Mouse (Mus musculus): Measurements from ENCODE around the gene Krt6b. TPM values are rescaled to one million over a fixed set of nuclear protein-coding genes. Genes with fewer than 3 reads are reported as not detected.

The Krt6b gene
- not detected in 2 replicates for polyA plus RNA-seq (2012; ENCODE audit: insufficient read depth, low replicate concordance)

DNA sequence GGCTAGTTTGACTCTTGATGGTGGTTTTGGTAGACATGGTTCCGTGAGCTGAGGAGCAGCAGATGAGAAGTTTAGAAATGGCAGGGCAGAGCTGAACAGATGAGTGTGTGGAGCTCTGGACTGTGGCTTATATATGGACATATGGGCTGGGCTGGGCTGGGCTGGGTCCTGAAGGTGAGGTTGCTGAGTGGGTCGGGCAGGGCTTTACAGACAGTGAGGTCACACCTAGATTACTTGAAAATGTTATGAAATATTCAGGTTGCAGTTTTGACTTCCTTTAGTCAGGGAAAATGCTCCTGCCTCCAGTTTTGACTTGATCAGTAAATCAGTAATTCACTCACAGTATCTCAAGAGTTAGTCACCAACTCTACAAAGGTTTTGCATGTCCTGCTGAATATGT, at the start of gene Krt6b:
Gene Krt6b, minus strand, starts transcription at position 101 of the 400 bp plus-strand sequence.
- no peaks in the 10 kb centered on the region for H3K9me3 ChIP-seq
- no peaks in the 10 kb centered on the region for H3K36me3 ChIP-seq (replicated peaks; ENCODE audit: low read length)
- H3K4me1 ChIP-seq: no peaks in the 10 kb centered on the region
- TF ChIP-seq GATA1 (IDR thresholded peaks at IDR 0.05; ENCODE audit: borderline replicate concordance, low read length): no peak
- TF ChIP-seq FLI1 (IDR thresholded peaks at IDR 0.05; ENCODE audit: low read length): no peak
- peaks cover 6% of the 10 kb centered on the region for H3K27me3 ChIP-seq (replicated peaks)
- H3K4me3 ChIP-seq (replicated peaks): no peak within 1 kb of the TSS

DNA sequence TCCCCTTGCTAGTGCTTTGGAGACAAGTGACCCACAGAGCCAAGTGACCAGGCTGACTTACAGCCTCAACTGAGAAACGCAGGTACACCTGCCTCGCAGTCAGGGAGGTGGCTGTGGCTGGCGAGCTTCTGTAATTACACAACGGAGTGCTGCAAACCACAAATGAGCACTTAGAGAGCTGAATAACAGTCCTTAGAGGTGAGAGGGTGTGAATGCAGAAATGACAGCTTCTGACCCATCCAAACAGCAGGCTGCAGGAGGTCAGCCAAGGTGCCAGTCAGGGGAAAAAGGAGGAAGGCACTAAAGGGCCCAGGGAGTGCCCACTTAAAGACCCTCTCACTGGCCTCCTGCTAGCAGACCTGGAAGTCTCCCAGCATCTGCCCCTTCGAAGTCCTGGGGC, 44.6 kb upstream of the Krt6b start:
- H3K36me3 ChIP-seq (replicated peaks; ENCODE audit: low read length): no peaks in the 10 kb centered on the region
- TF ChIP-seq FLI1 (IDR thresholded peaks at IDR 0.05; ENCODE audit: low read length): no peak
- TF ChIP-seq GATA1 (IDR thresholded peaks at IDR 0.05; ENCODE audit: borderline replicate concordance, low read length): no peak
- no peaks in the 10 kb centered on the region for H3K4me1 ChIP-seq
- H3K4me3 ChIP-seq (replicated peaks): no peak overlapping the region
- H3K9me3 ChIP-seq: no peaks in the 10 kb centered on the region
- H3K27me3 ChIP-seq (replicated peaks): peaks cover 50% of the 10 kb centered on the region

DNA sequence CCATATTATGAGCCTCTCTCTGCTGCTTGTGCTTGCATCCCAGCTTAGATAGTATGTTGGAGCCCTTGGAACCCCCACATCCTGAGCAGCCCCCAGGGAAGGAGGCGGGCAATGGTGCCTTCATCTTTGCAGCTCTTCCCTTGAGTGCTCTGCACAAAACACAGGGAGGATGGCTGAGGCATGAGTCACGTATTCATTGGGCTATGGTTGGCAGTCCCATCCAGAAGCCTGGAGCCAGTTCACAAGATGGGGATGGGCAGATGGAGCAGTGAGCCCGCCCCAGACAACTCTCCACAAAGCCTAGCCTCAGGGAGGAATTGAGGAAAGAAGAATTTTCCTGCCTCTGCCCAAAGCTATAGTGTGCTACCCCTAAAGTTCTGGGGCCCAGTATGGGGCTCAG, 35.7 kb upstream of the Krt6b start:
- H3K9me3 ChIP-seq: no peaks in the 10 kb centered on the region
- no peaks in the 10 kb centered on the region for H3K36me3 ChIP-seq (replicated peaks; ENCODE audit: low read length)
- no peaks in the 10 kb centered on the region for H3K4me1 ChIP-seq
- H3K4me3 ChIP-seq (replicated peaks): no peak overlapping the region
- TF ChIP-seq GATA1 (IDR thresholded peaks at IDR 0.05; ENCODE audit: borderline replicate concordance, low read length) (no peak), FLI1 (IDR thresholded peaks at IDR 0.05; ENCODE audit: low read length) (no peak)
- H3K27me3 ChIP-seq (replicated peaks): peaks cover 39% of the 10 kb centered on the region

DNA sequence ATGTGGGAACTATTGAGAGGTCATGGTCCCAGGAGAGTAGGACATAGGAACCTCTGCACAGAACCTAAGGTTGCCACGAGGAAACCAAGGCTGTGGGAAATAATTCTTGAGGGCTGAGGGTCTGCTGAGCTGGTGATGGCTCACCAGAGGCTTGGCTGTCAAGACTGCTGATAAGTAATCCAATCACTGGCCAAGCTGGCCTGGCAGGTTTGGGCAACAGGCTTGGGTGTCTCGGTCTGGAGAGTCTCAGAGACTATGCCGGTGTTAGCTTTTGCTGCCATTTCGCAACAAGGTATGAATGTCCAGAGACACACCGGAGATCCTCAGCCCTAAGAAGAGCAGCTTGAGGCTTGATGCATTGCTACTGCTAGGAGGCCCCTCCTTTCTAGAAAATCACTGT, 34.3 kb upstream of the Krt6b start:
- Histone ChIP-seq H3K4me3 (replicated peaks) (no peak overlapping the region), H3K27me3 (replicated peaks) (peaks cover 41% of the 10 kb centered on the region), H3K9me3 (no peaks in the 10 kb centered on the region), H3K4me1 (no peaks in the 10 kb centered on the region), H3K36me3 (replicated peaks; ENCODE audit: low read length) (no peaks in the 10 kb centered on the region)
- no peak for TF ChIP-seq FLI1 (IDR thresholded peaks at IDR 0.05; ENCODE audit: low read length)
- no peak for TF ChIP-seq GATA1 (IDR thresholded peaks at IDR 0.05; ENCODE audit: borderline replicate concordance, low read length)

DNA sequence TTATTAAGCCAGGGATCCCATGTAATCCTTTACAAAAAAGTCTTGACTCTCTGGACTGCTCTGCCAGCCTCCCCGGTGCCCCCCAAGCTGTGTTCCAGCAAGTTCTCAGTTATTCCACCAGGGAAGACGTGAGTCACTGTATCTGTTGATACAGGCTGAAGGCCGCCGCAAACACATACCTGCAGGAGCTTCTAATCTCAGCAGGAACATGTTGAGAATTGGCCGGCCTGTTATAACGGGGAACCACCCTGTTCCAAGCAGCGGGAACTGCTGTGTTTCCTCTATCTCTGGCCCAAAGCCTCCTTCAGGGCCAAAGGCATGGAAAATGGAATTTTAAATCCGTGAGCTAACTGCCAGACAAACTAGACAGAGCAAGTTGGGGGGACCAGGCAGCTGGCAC, 33.6 kb upstream of the Krt6b start:
- H3K9me3 ChIP-seq: no peaks in the 10 kb centered on the region
- peaks cover 40% of the 10 kb centered on the region for H3K27me3 ChIP-seq (replicated peaks)
- H3K4me1 ChIP-seq: no peaks in the 10 kb centered on the region
- TF ChIP-seq FLI1 (IDR thresholded peaks at IDR 0.05; ENCODE audit: low read length) (no peak), GATA1 (IDR thresholded peaks at IDR 0.05; ENCODE audit: borderline replicate concordance, low read length) (no peak)
- no peak overlapping the region for H3K4me3 ChIP-seq (replicated peaks)
- no peaks in the 10 kb centered on the region for H3K36me3 ChIP-seq (replicated peaks; ENCODE audit: low read length)

DNA sequence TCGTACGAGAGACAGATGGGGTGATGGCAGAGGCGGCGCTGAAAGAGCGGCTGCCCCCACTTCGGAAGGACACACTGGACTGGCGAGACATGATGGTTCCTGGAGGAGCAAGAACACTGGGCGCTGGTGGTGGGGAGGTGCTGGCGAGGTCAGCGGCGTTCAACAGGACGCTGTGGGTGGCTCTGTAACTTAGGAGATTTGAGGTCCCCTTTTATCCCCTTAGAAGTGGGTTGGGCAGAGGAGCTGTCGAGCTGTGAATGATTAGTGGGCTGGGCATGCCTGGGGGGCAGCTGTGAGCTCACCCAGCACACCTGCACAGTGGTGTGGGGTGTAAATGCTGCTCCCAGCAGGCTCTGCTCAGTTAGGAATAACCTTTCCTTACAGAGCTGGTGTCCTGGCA, 32.6 kb upstream of the Krt6b start, which contains the start of gene Krt5:
Gene Krt5, minus strand, starts transcription at position 179 of the 400 bp plus-strand sequence.
- no peaks in the 10 kb centered on the region for H3K9me3 ChIP-seq
- TF ChIP-seq FLI1 (IDR thresholded peaks at IDR 0.05; ENCODE audit: low read length) (no peak), GATA1 (IDR thresholded peaks at IDR 0.05; ENCODE audit: borderline replicate concordance, low read length) (no peak)
- no peak within 1 kb of the TSS for H3K4me3 ChIP-seq (replicated peaks)
- no peaks in the 10 kb centered on the region for H3K36me3 ChIP-seq (replicated peaks; ENCODE audit: low read length)
- H3K27me3 ChIP-seq (replicated peaks): peaks cover 44% of the 10 kb centered on the region
- H3K4me1 ChIP-seq: no peaks in the 10 kb centered on the region

DNA sequence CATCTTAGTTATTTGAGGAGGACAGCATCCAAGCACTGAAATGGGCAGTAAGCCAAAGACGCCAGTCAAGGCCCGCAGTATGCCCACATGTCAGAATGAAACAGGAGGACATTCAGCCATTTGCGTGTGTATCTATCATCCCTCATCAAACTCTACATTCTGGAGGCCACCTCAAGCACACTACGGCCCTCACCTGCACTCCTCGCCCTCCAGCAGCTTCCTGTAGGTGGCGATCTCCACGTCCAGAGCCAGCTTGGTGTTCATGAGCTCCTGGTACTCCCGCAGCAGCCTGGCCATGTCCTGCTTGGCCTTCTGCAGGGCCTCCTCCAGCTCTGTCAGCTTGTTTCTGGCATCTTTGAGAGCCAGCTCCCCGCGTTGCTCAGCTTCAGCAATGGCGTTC, 28.6 kb upstream of the Krt6b start:
- TF ChIP-seq GATA1 (IDR thresholded peaks at IDR 0.05; ENCODE audit: borderline replicate concordance, low read length): no peak
- TF ChIP-seq FLI1 (IDR thresholded peaks at IDR 0.05; ENCODE audit: low read length): no peak
- Histone ChIP-seq H3K27me3 (replicated peaks) (peaks cover 46% of the 10 kb centered on the region), H3K36me3 (replicated peaks; ENCODE audit: low read length) (no peaks in the 10 kb centered on the region), H3K4me1 (no peaks in the 10 kb centered on the region), H3K9me3 (no peaks in the 10 kb centered on the region), H3K4me3 (replicated peaks) (peak overlapping the region; percentile 11)

DNA sequence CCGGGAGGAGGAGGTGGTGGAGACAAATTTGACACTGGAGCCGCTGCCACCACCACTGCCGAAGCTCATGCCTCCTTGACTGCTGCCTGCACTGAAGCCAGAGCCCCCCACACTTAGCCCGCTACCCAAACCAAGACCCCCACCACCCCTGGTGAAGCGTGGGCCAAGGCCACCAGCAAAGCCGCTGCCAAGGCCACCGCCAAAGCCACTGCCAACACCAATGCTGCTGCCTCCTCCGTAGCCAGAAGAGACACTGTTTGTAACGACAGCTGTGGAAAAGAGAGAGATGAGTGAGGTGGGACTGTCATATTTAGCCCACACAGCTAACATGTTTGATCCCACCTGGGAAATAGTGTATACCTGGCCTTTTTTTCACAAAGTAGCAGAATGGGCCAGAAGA, 27.4 kb upstream of the Krt6b start:
- Histone ChIP-seq H3K36me3 (replicated peaks; ENCODE audit: low read length) (no peaks in the 10 kb centered on the region), H3K27me3 (replicated peaks) (peaks cover 38% of the 10 kb centered on the region), H3K9me3 (no peaks in the 10 kb centered on the region), H3K4me1 (no peaks in the 10 kb centered on the region), H3K4me3 (replicated peaks) (no peak overlapping the region)
- TF ChIP-seq FLI1 (IDR thresholded peaks at IDR 0.05; ENCODE audit: low read length) (no peak), GATA1 (IDR thresholded peaks at IDR 0.05; ENCODE audit: borderline replicate concordance, low read length) (no peak)

DNA sequence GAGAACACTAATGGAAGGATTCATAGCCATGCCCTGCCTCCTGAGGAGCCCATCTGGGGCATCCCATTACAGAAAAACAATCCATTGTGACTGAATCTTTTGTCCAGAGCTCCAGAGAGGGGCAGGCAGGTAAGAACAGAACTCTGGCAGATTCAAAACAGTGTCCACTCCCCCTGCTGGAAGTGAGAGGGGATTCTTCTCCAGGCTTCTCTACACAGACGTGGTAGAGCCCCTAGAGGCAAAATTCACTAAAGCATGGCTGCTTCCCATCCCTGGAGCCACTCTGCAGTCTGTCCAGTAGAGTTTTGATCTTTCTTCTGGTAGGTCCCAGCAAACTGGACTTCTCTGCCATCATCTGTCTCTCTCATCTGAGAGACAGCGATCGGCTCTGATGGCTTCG, 24.0 kb upstream of the Krt6b start:
- TF ChIP-seq GATA1 (IDR thresholded peaks at IDR 0.05; ENCODE audit: borderline replicate concordance, low read length) (no peak), FLI1 (IDR thresholded peaks at IDR 0.05; ENCODE audit: low read length) (no peak)
- H3K4me1 ChIP-seq: no peaks in the 10 kb centered on the region
- no peaks in the 10 kb centered on the region for H3K9me3 ChIP-seq
- H3K4me3 ChIP-seq (replicated peaks): no peak overlapping the region
- H3K27me3 ChIP-seq (replicated peaks): peaks cover 30% of the 10 kb centered on the region
- H3K36me3 ChIP-seq (replicated peaks; ENCODE audit: low read length): no peaks in the 10 kb centered on the region

DNA sequence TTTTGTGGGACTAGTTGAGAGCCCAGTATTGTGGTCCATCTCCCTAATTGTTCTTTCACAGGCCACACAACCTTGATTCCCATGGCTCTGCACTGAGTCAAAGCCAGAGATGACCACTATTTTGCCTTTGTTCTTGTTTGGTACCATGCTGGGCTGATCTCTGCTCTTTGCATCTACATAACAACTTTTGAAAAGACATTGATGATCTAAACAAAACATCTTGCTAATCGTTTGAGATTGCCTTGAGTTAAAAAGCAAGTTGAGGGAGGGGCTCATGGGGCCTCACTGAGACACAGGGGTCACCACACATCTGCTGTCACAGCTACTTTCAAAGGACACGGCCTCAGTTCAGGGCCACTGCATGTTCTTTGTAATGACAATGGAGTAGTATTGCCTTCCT, 22.3 kb upstream of the Krt6b start:
- H3K4me3 ChIP-seq (replicated peaks): no peak overlapping the region
- peaks cover 23% of the 10 kb centered on the region for H3K27me3 ChIP-seq (replicated peaks)
- TF ChIP-seq GATA1 (IDR thresholded peaks at IDR 0.05; ENCODE audit: borderline replicate concordance, low read length): no peak
- TF ChIP-seq FLI1 (IDR thresholded peaks at IDR 0.05; ENCODE audit: low read length): no peak
- no peaks in the 10 kb centered on the region for H3K9me3 ChIP-seq
- H3K36me3 ChIP-seq (replicated peaks; ENCODE audit: low read length): no peaks in the 10 kb centered on the region
- no peaks in the 10 kb centered on the region for H3K4me1 ChIP-seq

DNA sequence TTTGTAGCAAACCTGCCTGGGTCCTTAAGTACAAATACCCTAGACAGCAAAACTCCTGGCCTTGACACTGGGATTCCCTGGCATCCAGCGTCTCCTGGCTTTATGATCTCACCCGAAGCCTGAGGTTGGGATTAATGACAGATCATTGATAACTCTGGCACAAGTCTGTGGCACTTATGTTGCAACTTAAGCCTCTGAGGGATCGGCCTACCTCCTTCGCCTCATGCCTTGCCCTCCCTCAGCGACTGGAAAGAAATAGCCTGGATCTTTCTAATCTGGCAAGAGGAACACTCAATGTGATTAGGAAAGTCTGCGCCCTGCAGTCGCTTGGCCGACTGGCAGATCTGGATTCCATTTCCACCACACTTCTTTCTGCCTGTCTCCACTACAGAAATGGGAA, 19.8 kb upstream of the Krt6b start:
- no peaks in the 10 kb centered on the region for H3K9me3 ChIP-seq
- no peaks in the 10 kb centered on the region for H3K36me3 ChIP-seq (replicated peaks; ENCODE audit: low read length)
- TF ChIP-seq FLI1 (IDR thresholded peaks at IDR 0.05; ENCODE audit: low read length) (no peak), GATA1 (IDR thresholded peaks at IDR 0.05; ENCODE audit: borderline replicate concordance, low read length) (no peak)
- H3K4me3 ChIP-seq (replicated peaks): no peak overlapping the region
- peaks cover 24% of the 10 kb centered on the region for H3K27me3 ChIP-seq (replicated peaks)
- no peaks in the 10 kb centered on the region for H3K4me1 ChIP-seq

All from megakaryocyte, embryonic 14.5 days (primary cell).